Mouse (Mus musculus): ENCODE results near the gene Smim27.

- TF ChIP-seq POLR2A (IDR thresholded peaks at IDR 0.05; ENCODE audit: low read depth, low read length) = no peak
- TF ChIP-seq CTCF (IDR thresholded peaks at IDR 0.05; ENCODE audit: borderline replicate concordance, insufficient read depth, low read length) = no peak
Observed at GRCm38 (mm10) chr4:40310796-40311383, 41.5 kb downstream of the Smim27 start.

Data from embryonic fibroblast, embryonic 13.5 days (primary cell).